Mouse (Mus musculus) embryonic facial prominence, embryonic 14.5 days (tissue): ENCODE data around the gene Zfp383. TPM values are rescaled to one million over a fixed set of nuclear protein-coding genes. Genes with fewer than 3 reads are reported as not detected.

Source experiments
- microRNA-seq: library from miRNA; unstranded; fragments of <30 nt; microRNA quantifications from one replicate; pipeline ENCODE4, GENCODE M21; 2016; ENCODE audit warnings: borderline number of aligned reads
- polyA plus RNA-seq: library from polyadenylated mRNA; unstranded; fragments of >200 nt; fragmentation: Nextera tagmentation; extraction: Ambion mirVana; gene quantifications from 2 replicates; pipeline ENCODE4 v1.2.1, GENCODE M21; 2014

The Zfp383 gene
- polyA plus RNA-seq, 1 experiment from 2014 or later: 10.1 TPM

Small RNA genes lying within 50 kb of the gene (microRNA-seq; reads per million reads assigned to microRNA genes)
- gene Mir7668: not detected

Other genes starting within 250 kb of the Zfp383 start
- gene Catsperg2, start 181.2 kb upstream of the Zfp383 start, polyA plus RNA-seq: not detected in 2 replicates
- gene Zfp84, start 139.7 kb upstream of the Zfp383 start, polyA plus RNA-seq: 15.7 and 17.0 TPM in 2 replicates
- gene Zfp30, start 124.2 kb upstream of the Zfp383 start, polyA plus RNA-seq: 9.4 and 10.4 TPM in 2 replicates
- gene Zfp790, start 92.1 kb upstream of the Zfp383 start, polyA plus RNA-seq: 12.8 and 14.5 TPM in 2 replicates
- gene Zfp940, start 54.6 kb upstream of the Zfp383 start, polyA plus RNA-seq: 3.6 and 4.4 TPM in 2 replicates
- gene Zfp420, start 48.2 kb upstream of the Zfp383 start, polyA plus RNA-seq: 6.4 and 7.1 TPM in 2 replicates
- gene Zfp27, start 1.7 kb upstream of the Zfp383 start, polyA plus RNA-seq: 12.0 and 13.7 TPM in 2 replicates
- gene Zfp74, start 45.9 kb downstream of the Zfp383 start, polyA plus RNA-seq: 8.9 and 10.3 TPM in 2 replicates
- 29.5 and 29.9 TPM in 2 replicates for gene Zfp568, start 75.7 kb downstream of the Zfp383 start, polyA plus RNA-seq
- gene Zfp14, start 143.2 kb downstream of the Zfp383 start, polyA plus RNA-seq: 4.4 and 6.4 TPM in 2 replicates
- gene Zfp82, start 164.7 kb downstream of the Zfp383 start, polyA plus RNA-seq: 6.4 and 7.0 TPM in 2 replicates
- gene Gm26920, start 182.2 kb downstream of the Zfp383 start, polyA plus RNA-seq: 1.4 and 2.5 TPM in 2 replicates
- gene Zfp566, start 182.3 kb downstream of the Zfp383 start, polyA plus RNA-seq: 7.9 and 11.2 TPM in 2 replicates
- 136 and 141 TPM in 2 replicates for gene Zfp260, start 186.6 kb downstream of the Zfp383 start, polyA plus RNA-seq
- gene Zfp382, start 213.7 kb downstream of the Zfp383 start, polyA plus RNA-seq: 5.8 and 6.5 TPM in 2 replicates